Mouse (Mus musculus): Measurements from ENCODE around the gene Rorb. TPM values are rescaled to one million over a fixed set of nuclear protein-coding genes. Genes with fewer than 3 reads are reported as not detected.

Rorb gene
- polyA plus RNA-seq, 1 experiment from 2014 or later, result 1.9 TPM

DNA sequence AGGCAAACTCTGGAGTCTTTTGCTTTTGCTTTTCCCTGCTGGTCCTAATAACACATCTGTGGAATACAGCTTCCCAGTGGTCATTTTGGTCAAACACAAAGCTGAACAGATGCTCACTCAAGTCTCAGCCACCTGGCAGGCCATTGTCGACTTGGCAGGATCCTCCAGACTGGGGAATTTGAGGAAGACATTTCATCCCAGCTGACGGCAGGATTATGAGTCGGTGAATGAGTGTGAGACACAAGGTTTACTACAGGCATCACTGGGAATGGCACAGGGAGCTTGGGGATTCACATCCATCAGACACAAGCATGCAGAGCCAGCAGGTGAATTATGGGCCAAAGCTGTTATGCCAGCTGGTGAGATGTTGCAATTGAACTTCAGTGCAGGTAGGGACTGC lies 201.4 kb downstream of the Rorb start:
- no peaks in the 10 kb centered on the region for H3K4me1 ChIP-seq
- no peak overlapping the region for H3K4me3 ChIP-seq
- H3K27me3 ChIP-seq, result no peaks in the 10 kb centered on the region
- no peak for ATAC-seq (ENCODE audit: borderline replicate concordance, extremely low read depth, low FRiP score, low TSS enrichment)
- no peak overlapping the region for H3K9ac ChIP-seq
- H3K9me3 ChIP-seq, result no peaks in the 10 kb centered on the region
- H3K4me2 ChIP-seq, result no peak overlapping the region
- H3K27ac ChIP-seq, result no peak overlapping the region
- H3K36me3 ChIP-seq, result no peaks in the 10 kb centered on the region
- WGBS, result 61% methylated on average over 3 of the region's 3 CpGs

DNA sequence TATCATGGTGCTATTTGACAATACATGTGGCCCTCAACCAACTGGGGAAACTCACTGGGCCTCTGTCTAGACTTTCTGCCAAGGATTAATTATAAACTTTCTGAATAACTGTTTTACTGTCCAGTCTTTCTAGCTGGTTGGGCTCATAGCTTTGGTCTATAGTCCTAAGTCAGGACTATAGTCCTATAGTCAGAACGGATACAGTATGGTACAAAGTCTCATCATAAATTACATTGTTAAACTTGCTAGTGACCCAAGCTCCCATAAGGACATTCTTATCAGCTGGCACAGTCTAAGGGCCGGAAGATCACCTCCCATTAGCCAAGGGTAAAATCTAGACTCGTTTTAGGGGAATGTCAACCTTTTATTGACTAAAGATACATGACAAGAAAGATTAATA lies 205.5 kb downstream of the Rorb start:
- no peaks in the 10 kb centered on the region for H3K9me3 ChIP-seq
- ATAC-seq (ENCODE audit: borderline replicate concordance, extremely low read depth, low FRiP score, low TSS enrichment), result no peak
- 33% methylated on average over 3 of the region's 3 CpGs for WGBS
- no peaks in the 10 kb centered on the region for H3K27me3 ChIP-seq
- H3K9ac ChIP-seq, result no peak overlapping the region
- no peak overlapping the region for H3K4me3 ChIP-seq
- H3K4me2 ChIP-seq, result no peak overlapping the region
- no peaks in the 10 kb centered on the region for H3K4me1 ChIP-seq
- H3K36me3 ChIP-seq, result no peaks in the 10 kb centered on the region
- H3K27ac ChIP-seq, result no peak overlapping the region

DNA sequence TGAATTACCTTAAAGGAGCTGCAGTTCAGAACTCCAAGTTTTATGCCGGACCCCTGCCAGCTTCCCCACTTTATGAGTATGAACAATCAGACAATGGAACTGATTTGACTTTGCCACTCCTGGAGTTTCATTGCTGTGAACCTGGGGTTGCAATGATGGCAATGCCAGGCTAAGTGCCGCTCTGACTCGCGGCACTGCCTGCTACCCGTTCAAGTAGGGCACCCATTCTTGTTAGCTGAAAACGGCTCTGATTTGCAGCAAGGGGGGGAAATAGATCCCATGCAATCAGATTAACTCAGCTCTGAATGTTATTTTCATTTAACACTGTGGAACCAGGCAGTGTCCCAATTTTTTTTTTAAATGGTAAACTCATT lies 208.3 kb downstream of the Rorb start:
- 78% methylated on average over 6 of the region's 6 CpGs for WGBS
- ATAC-seq (ENCODE audit: borderline replicate concordance, extremely low read depth, low FRiP score, low TSS enrichment), result no peak
- Histone ChIP-seq H3K9me3 (no peaks in the 10 kb centered on the region), H3K4me3 (no peak overlapping the region), H3K27me3 (no peaks in the 10 kb centered on the region), H3K27ac (no peak overlapping the region), H3K36me3 (no peaks in the 10 kb centered on the region), H3K4me1 (no peaks in the 10 kb centered on the region), H3K4me2 (no peak overlapping the region), H3K9ac (no peak overlapping the region)

DNA sequence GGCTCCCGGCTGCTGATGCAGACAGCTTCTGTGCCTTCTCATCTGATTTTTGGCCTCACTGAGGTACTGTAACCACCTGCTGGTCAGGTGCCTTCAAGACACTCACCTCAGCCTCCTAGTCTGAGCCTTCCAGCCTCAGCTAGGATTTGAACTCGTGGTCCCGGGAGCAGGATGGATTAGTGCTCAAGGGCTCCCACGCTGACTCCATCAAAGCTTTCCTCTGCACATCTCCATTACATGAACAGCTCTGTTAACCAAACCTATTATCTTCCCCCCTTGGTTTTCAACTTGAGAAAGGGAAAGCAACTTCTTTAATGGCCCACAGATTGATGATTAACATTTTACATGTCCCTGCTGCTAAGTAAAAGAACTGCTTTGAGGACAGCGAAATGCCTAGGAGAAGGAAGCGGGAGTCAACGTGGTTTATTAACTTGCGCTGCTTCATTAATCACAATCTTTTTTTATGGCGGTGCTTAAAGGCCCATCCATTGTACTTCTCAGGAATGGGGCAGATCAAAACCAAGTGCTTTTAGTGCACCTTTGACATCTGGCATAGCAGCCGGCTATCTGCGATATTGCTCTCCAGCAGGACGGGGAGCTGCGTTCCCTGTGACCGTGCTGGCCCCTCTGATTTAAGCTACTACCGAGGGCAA lies 208.8 kb downstream of the Rorb start:
- no peak overlapping the region for H3K27ac ChIP-seq
- WGBS, result 69% methylated on average over 15 of the region's 15 CpGs
- H3K9me3 ChIP-seq, result no peaks in the 10 kb centered on the region
- no peaks in the 10 kb centered on the region for H3K4me1 ChIP-seq
- H3K9ac ChIP-seq, result no peak overlapping the region
- H3K27me3 ChIP-seq, result no peaks in the 10 kb centered on the region
- no peak overlapping the region for H3K4me3 ChIP-seq
- H3K36me3 ChIP-seq, result no peaks in the 10 kb centered on the region
- ATAC-seq (ENCODE audit: borderline replicate concordance, extremely low read depth, low FRiP score, low TSS enrichment), result no peak
- H3K4me2 ChIP-seq, result no peak overlapping the region

DNA sequence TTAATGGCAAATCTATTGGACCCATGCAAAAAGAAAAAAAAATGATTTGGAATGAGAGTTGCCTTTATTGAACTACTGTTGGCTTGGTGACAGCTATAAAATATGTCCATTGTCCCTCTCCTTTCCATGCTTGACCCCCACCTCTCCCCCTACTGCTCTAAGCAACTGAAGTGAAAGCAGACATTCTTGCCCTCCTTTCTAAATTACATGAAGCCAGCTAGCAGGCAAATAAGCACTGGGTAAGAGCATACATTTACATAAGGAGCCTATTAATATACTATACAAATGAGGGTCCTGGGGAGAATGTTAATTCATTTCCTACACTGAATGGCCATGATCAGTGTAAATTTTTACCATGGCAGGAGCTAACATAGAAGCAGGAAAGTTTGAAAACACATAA lies 212.8 kb downstream of the Rorb start:
- no peak for ATAC-seq (ENCODE audit: borderline replicate concordance, extremely low read depth, low FRiP score, low TSS enrichment)
- no peak overlapping the region for H3K4me2 ChIP-seq
- no peak overlapping the region for H3K4me3 ChIP-seq
- no peak overlapping the region for H3K27ac ChIP-seq
- no peaks in the 10 kb centered on the region for H3K4me1 ChIP-seq
- no peaks in the 10 kb centered on the region for H3K36me3 ChIP-seq
- no peaks in the 10 kb centered on the region for H3K9me3 ChIP-seq
- no peak overlapping the region for H3K9ac ChIP-seq
- H3K27me3 ChIP-seq, result no peaks in the 10 kb centered on the region

DNA sequence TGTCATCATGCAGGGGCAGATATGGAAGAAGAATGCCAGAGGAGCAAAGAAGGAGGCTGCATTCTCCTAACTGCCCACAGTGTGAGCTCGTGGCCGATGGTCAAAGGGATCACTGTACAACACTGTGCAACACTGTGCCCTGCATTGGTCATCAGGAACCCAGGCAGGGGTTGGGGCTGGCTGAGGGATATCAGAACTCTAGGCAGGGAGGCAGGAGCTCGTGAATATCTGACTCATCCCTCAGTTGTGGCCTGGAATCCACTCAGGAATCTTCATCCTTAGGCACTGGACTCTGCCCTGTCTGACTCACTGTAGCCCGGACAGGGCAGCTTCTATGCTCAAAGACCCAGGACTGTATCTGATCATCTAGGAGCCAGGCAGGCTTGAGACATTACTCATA lies 220.8 kb downstream of the Rorb start:
- ATAC-seq (ENCODE audit: borderline replicate concordance, extremely low read depth, low FRiP score, low TSS enrichment), result no peak
- no peak overlapping the region for H3K9ac ChIP-seq
- H3K4me3 ChIP-seq, result no peak overlapping the region
- H3K27me3 ChIP-seq, result no peaks in the 10 kb centered on the region
- no peaks in the 10 kb centered on the region for H3K36me3 ChIP-seq
- H3K4me1 ChIP-seq, result peaks cover 3% of the 10 kb centered on the region; the same call in 1 of the 2 replicates
- H3K9me3 ChIP-seq, result no peaks in the 10 kb centered on the region
- no peak overlapping the region for H3K4me2 ChIP-seq
- H3K27ac ChIP-seq, result no peak overlapping the region
- WGBS, result 78% methylated on average over 4 of the region's 4 CpGs

DNA sequence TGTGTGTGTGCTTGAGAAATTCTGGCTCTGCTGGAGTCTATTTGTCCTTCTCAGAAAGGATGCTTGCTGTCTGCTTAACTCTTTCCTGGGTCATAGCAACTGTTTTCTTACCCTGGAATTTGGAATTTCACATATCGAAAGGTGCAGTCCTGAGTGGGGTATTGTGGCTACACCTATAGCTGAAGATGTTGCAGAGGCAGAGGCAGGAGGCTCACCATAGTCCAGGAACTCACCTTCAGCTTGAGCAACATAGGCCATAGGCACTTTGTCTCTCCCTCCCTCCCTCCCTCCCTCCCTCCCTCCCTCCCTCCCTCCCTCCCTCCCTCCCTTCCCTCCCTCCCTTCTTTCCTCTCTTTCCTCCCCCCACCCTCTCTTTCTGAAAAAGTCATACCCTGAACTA lies 221.4 kb downstream of the Rorb start:
- ATAC-seq (ENCODE audit: borderline replicate concordance, extremely low read depth, low FRiP score, low TSS enrichment), result no peak
- no peak overlapping the region for H3K4me3 ChIP-seq
- no peaks in the 10 kb centered on the region for H3K27me3 ChIP-seq
- no peak overlapping the region for H3K27ac ChIP-seq
- no peaks in the 10 kb centered on the region for H3K9me3 ChIP-seq
- 92% methylated on average over 1 of the region's 1 CpGs for WGBS
- H3K36me3 ChIP-seq, result no peaks in the 10 kb centered on the region
- no peak overlapping the region for H3K9ac ChIP-seq
- peaks cover 3% of the 10 kb centered on the region; the same call in 1 of the 2 replicates for H3K4me1 ChIP-seq
- H3K4me2 ChIP-seq, result peak overlapping the region; percentile 37

- Histone ChIP-seq H3K36me3 (no peaks in the 10 kb centered on the region), H3K27me3 (no peaks in the 10 kb centered on the region), H3K4me1 (peaks cover 3% of the 10 kb centered on the region; the same call in 1 of the 2 replicates), H3K9ac (no peak overlapping the region), H3K4me2 (peak overlapping the region; percentile 37), H3K27ac (no peak overlapping the region), H3K4me3 (no peak overlapping the region), H3K9me3 (no peaks in the 10 kb centered on the region)
- 13% methylated on average over 11 of the region's 11 CpGs for WGBS
- ATAC-seq (ENCODE audit: borderline replicate concordance, extremely low read depth, low FRiP score, low TSS enrichment), result no peak; the same call in 1 of the 2 replicates
These were observed 221.8 kb downstream of the Rorb start for GRCm38 (mm10) chr19:18889117-18889627.

DNA sequence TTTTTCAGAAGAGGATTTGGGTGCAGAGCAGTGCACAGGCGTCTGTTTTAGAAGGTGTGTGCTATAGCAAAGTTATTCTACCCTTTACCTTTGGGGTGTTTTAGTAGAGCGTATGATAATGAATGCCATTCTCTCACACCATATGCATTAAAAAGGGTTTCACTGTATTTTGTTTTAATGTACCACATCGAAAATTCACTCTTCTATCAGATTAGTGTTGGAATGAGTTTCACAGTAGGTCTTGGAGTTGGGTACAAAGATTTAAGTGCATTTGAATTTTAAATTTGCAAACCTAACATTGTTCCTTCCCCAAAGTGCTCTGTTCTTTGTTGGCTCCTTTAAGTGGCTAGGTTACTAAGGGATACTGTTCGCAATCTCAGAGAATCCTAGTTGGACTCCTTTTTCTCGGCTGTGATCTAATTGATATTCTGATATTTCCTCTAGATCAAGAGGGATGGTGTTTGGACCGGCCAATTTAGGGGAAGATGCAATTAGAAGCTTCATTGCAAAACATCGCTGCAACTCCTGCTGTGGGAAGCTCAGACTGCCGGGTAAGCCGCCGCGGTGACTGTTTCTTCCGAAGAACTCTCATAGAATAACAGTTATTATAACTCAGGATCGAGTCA lies 222.4 kb downstream of the Rorb start:
- H3K27ac ChIP-seq, result no peak overlapping the region

GRCm38 (mm10) chr19:18887646-18888407 lies 223.2 kb downstream of the Rorb start:
- ATAC-seq (ENCODE audit: borderline replicate concordance, extremely low read depth, low FRiP score, low TSS enrichment), result no peak
- no peak overlapping the region for H3K4me2 ChIP-seq
- 41% methylated on average over 11 of the region's 11 CpGs for WGBS

More for the DNA sequence above, 222.4 kb downstream of the Rorb start:
- peak overlapping the region; percentile 37 for H3K4me2 ChIP-seq
- 37% methylated on average over 13 of the region's 13 CpGs for WGBS
- no peak overlapping the region for H3K9ac ChIP-seq
- no peak overlapping the region for H3K4me3 ChIP-seq
- no peaks in the 10 kb centered on the region for H3K36me3 ChIP-seq
- H3K4me1 ChIP-seq, result peaks cover 3% of the 10 kb centered on the region; the same call in 1 of the 2 replicates
- ATAC-seq (ENCODE audit: borderline replicate concordance, extremely low read depth, low FRiP score, low TSS enrichment), result no peak
- no peaks in the 10 kb centered on the region for H3K27me3 ChIP-seq
- no peaks in the 10 kb centered on the region for H3K9me3 ChIP-seq

GRCm38 (mm10) chr19:18881162-18881561 lies 229.8 kb downstream of the Rorb start:
- no peak for ATAC-seq (ENCODE audit: borderline replicate concordance, extremely low read depth, low FRiP score, low TSS enrichment)
- no peak overlapping the region for H3K9ac ChIP-seq
- no peak overlapping the region for H3K27ac ChIP-seq
- 71% methylated on average over 5 of the region's 5 CpGs for WGBS
- H3K9me3 ChIP-seq, result no peaks in the 10 kb centered on the region
- H3K4me1 ChIP-seq, result no peaks in the 10 kb centered on the region
- no peaks in the 10 kb centered on the region for H3K36me3 ChIP-seq
- no peaks in the 10 kb centered on the region for H3K27me3 ChIP-seq
- no peak overlapping the region for H3K4me2 ChIP-seq
- H3K4me3 ChIP-seq, result no peak overlapping the region

More at GRCm38 (mm10) chr19:18887646-18888407, 223.2 kb downstream of the Rorb start:
- no peaks in the 10 kb centered on the region for H3K9me3 ChIP-seq
- no peak overlapping the region for H3K4me3 ChIP-seq
- no peak overlapping the region for H3K9ac ChIP-seq
- no peak overlapping the region for H3K27ac ChIP-seq
- no peaks in the 10 kb centered on the region for H3K27me3 ChIP-seq
- H3K4me1 ChIP-seq, result peaks cover 3% of the 10 kb centered on the region; the same call in 1 of the 2 replicates
- no peaks in the 10 kb centered on the region for H3K36me3 ChIP-seq

Data from lung, embryonic 15.5 days (tissue).